Mouse (Mus musculus): Measurements from ENCODE around the gene Tmco4. TPM values are rescaled to one million over a fixed set of nuclear protein-coding genes. Genes with fewer than 3 reads are reported as not detected.
"Not testable (repeated sequence)": the region's sequence is repeated elsewhere in the genome, so short reads cannot be mapped to it uniquely, and the experiment has no call there.

Tmco4 gene
- total RNA-seq, 2 experiments from 2014 or later: 1.5 to 1.8 TPM

DNA sequence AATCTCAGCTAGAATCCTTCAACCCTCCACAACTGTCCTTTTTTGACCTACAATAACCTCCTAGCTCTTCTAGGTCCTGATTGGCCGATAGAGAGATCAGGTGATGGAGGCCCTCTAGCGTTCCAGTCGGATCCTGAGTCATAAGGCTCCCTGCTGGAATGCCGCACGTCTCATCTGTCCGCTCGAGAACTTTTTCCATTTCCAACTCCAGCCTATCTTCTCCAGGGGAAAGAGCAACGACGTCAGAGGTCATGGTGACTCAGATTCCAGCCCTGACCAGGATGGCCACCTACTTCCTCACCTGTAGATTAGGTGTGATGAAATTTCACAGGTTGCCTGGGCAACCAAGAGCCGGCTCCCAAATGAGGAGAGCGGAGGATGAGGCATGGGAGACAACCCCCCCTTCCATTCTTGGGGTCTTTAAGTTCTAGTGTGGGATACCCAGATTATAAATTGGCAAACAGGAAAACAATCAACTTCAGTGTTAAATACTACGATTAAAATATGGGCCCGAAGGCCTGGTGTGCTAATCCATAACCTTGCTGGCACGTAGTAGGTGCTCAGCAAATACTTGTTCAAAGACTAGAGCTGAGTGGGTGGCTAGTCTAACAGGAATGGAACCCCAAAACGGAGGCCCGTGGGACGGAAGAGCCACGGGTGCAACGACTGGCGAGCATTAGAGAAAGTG, 405 bp upstream of the Tmco4 start:
- DNase-seq (ENCODE audit: low spot score in 2 of 2): peak; percentile 38 to 53

DNA sequence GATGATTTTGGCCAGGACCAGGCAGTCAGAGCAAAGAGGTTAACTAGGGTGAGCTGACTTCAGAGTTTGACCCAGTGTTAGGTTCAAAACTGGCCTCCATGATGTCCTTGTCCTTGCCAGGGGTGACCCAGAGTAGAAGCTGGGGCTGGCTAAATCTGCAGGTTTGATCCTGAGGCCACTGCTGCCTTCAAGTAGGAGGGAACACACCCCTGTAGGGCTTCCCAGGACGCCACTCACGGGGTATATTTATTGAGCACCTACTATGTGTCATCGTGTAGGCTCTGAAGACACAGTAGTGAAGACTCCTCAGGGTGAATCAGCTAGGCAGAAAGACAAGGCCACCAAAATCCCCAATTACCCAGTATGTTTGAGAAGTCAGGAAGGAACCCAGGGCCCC, 1.0 kb downstream of the Tmco4 start:
- DNase-seq (ENCODE audit: low spot score in 2 of 2): no peak

DNA sequence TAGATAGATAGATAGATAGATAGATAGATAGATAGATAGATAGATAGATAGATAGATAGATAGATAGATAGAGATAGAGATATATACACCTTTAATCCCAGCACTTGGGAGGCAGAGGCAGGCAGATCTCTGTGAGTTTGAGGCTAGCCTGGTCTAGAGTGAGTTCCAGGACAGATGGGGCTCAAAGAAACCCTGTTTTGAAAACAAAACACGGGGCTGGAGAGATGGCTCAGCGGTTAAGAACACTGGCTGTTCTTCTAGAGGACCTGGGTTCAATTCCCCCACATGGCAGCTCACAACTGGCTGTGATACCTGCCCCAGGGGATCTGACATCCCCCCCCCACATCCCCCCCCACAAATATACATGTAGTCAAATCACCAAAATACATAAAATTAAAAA, 1.9 kb downstream of the Tmco4 start:
- DNase-seq (ENCODE audit: low spot score in 2 of 2): not testable (repeated sequence)

DNA sequence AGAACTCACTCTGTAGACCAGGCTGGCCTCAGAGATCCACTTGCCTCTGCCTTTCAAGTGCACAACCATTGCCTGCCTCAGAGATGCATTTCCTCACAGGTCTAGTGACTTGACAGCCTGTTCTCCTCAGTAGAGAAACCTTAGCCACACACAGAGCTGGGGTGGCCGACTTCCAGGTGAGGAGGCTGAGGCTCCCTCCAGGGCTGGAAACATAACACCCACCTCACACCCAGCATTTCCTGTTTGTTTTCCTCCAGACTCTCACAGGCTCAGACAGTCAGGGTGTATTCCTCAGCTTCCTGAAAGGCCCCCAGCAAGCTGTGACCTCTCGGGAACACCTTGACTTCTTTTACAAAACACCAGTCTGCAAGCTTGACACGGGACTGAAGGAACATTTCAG, 2.5 kb downstream of the Tmco4 start:
- no peak for DNase-seq (ENCODE audit: low spot score in 2 of 2)

DNA sequence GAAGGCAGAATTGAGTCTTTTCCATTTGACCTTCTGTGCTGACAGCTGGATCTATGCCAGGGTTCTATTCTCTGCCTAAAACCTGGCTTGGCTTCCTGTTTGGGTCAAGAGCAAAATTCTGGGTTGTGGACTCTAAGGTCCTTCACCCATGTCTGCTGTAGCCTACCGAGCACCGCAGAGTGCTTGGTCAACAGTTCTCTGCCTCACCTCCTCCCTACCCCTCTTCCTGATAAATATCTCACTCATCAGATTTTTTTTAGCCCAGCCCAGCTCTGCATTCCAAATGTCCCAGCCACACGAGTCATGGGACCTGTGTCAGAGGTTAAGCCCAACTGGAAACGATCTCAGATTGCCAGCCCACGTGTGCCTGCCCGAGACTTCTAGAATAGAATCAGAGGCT, 3.4 kb downstream of the Tmco4 start:
- DNase-seq (ENCODE audit: low spot score in 2 of 2): no peak

DNA sequence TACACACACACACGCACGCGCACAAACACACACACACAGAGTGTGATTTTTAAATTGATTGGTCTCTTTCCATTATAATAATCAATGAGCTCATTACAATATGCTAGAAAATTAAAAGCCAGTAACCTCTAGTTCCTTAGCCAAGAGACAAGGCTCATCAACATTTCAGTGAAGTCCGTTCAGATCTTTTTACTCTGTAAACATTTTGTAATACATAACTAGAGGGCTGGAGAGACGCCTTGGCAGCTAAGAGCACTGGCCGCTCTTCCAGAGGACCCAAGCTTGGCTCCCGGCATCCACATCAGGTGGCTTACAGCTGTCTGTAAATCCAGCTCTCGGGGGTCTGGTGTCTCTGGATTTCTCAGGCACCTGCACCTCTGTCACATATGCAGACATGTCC, 7.3 kb downstream of the Tmco4 start:
- no peak for DNase-seq (ENCODE audit: low spot score in 2 of 2)

DNA sequence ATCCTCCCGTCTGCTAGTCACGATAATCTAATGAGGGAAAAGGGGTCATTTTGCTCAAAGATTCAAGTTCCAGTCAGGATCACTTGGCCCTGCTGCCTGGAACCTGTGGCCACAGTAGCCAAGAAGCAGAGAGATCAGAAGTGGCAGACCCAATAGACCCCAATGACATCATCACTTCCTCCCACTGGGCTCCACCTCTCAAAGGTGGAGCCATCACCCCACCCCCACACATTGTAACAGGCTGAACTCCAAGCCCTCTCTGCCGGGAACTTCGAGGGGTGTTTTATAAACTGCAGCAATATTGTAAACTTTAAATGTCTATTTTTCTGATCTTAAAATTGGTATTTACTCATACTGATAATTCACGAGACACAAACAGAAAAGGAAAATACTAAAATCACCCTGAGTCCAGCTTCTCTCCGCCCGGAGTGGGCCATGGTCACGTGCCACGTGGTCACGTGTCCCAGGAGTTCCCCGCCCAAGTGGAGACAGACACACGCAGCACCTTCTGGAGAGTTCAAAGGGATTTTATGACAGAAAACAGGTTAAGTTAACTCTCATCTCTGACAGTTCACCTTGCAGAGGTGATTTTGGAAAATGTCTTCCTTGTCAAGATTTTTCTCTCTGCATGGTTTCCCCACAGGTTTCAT, 8.2 kb downstream of the Tmco4 start:
- no peak for DNase-seq (ENCODE audit: low spot score in 2 of 2)

DNA sequence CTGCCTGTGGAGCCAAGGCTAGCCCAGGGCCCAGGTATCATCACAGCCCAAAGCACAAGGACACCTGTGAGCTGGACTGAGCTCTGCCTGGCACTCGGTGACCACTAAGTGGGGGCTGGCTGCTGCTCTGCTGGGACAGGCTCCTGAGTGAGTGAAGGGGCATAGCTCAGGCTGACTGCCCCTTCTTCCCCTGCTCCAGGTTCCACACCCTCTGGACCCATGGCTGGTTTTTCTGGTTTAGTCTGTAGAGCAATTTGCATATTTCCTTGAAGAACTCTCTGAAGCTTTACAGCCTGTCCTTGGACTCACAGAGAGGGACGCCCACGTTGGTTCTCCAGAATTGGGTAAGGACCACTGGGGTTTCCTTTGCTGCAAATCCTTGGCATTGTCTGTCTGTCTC, 10.7 kb downstream of the Tmco4 start:
- DNase-seq (ENCODE audit: low spot score in 2 of 2): no peak

DNA sequence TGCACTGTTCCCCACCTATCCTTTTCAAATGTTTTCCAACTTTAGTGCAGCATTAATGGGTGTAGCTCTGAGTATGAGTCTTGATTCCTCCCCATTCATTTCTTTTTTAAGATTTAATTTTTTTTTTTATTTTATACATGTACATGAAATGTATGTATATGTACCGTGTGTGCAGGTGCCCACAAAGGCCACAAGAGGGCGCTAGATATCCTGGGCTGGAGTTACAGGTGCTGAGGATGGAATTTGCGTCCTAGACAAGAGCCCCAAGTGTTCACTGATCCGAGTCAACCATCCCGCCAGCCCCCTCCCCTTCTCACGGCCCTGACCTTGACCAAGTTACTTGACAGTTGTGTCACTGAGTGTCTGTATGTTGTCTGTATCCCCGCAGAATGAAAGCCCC, 12.1 kb downstream of the Tmco4 start:
- DNase-seq (ENCODE audit: low spot score in 2 of 2): no peak

DNA sequence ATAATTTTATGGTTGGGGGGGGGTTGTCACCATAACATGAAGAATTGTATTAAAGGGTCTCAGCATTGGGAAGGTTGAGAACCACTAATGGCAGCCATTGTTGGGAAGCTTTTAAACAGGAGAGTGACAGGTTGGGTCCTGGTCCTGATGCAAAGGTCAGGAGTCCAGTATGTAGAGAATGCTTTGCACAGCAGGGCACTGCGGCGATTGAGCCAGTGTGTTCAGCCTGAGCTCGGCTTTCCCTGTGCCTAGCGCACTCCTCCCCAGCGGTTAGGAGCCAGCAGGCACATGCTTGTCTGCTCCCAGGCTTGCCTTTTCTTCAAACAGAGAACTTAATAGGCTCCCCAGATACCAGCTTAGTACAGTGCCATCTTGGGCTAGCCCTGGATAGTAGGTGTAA, 13.6 kb downstream of the Tmco4 start:
- DNase-seq (ENCODE audit: low spot score in 2 of 2): no peak

DNA sequence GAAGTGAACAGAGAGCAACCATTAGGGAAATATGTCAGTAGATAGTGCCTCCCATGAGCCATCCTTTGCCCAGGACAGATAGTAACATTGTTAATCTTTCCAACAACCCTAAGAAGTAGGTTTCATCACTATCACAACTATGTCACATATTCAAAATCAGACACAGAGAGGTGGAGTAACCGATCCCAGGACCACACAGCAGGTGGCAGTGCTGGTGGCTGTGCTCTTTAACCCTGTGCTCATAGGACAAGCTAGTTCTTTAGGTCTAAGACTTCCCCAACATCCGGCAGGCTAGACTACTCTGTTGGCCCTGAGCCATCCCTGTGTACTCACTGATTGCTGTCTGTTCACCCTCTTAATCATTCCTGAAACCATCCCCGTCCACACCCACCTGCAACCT, 21.7 kb downstream of the Tmco4 start:
- DNase-seq (ENCODE audit: low spot score in 2 of 2): no peak

DNA sequence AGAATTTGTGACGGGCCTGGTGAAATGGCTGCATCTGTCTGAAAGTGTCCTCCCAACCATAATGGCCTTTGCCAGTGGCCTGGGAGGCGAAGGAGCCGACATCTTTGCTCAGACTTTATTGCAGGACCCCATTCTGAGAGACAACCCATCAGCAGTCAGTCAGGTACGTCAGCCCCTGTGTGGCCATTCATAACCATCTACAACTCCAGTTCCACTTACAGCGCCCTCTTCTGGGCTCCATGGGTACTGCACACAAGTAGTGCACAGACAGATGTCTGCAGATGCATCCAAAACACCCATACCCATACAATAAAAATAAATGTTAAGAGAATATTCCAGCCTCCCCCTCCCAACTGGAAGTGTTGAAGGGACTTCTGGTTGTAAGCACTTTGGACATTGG, 23.7 kb downstream of the Tmco4 start:
- no peak for DNase-seq (ENCODE audit: low spot score in 2 of 2)

DNA sequence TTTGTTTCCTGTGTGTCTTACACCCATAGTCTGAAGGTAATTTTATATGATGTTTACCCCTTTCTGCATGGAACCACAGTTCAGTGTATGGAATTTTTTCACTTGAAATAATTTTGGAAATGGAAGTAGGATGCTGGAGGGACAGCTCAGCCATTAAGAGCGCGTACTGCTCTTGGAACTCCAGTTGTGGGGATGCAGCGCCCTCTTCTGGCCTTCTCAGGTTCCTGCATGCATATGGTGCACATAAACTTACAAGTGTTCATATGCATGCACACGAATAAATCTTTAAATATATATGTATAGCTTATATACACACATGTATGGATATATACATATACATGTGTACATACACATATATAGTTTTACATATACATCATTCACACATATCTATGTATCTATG, 24.4 kb downstream of the Tmco4 start:
- no peak for DNase-seq (ENCODE audit: low spot score in 2 of 2)

DNA sequence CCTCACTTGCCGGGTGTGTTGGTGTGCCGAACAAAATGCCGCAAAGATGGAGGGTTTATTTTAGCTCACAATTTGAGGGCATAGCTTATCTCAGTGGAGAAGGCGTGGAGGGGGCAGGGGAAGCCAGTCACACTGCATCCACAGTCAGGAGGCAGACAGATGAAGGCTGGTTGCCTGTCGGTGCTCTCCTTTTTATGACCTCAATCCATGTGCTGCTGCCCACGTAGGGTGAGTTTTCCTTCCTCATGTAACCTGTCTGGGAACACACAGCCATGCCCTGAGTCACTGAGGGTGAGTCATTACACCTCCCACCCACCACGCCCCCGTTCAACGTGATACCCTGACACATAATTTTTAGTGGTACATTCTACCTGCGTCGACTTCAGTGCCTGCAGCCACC, 25.9 kb downstream of the Tmco4 start:
- no peak for DNase-seq (ENCODE audit: low spot score in 2 of 2)

DNA sequence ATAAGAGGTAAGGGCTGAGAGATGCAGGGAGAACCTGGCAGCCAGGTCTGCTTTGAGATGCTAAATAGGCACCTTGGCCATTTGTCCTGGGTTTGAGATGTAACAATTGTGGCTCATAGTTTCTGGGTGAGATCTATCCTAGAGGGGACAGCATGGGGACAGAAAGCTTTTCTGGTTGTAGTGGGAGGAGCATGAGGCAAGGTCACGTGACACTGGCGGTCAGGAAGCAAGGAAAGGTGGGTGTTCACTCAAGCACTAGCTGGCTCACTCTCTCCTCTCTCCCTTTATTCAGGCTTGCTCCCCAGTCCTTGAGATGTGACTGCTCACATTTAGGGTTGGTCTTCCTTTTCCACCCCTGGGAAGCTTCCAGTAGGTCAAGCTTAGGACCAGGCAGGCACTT, 28.3 kb downstream of the Tmco4 start:
- DNase-seq (ENCODE audit: low spot score in 2 of 2): no peak

DNA sequence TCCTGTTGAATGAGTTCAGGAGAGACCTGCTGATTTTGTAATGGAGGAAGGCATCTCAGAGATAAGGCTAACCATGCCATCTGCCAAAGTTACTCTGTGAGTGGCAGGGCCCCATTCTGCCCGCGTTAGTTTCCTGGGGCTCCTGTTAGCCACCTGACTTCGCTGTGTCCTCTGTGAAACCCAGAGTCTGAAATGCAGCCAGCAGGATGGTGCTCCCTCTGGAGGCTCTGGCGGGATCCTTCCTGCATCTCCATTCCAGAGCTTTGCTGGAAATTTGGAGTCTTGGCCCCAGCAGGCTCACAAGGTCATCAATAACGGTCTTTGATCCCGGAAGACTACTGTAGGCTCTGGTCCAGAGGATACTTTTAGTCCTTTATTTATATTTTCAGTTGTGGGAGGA, 28.7 kb downstream of the Tmco4 start:
- peak; percentile 30 to 49 for DNase-seq (ENCODE audit: low spot score in 2 of 2)

DNA sequence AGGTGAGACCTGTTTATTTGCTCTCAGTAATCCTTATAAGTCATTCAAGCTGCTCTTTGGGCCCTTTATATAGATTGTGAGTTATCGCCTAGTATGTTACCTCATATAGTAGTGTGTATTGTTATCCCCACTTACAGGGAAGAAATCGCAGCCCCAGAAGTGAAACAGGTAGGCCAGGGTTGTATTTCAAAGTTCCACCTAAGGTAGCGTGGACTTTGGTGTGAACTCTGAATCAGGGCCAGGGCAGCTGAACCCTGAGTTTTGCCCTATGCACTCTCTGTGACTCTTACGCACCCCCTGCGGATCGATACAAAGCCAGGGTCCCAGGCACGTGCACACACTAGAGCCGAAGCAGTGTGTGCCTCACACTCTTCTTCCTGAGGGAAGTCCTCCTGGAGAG, 31.4 kb downstream of the Tmco4 start:
- no peak for DNase-seq (ENCODE audit: low spot score in 2 of 2)

DNA sequence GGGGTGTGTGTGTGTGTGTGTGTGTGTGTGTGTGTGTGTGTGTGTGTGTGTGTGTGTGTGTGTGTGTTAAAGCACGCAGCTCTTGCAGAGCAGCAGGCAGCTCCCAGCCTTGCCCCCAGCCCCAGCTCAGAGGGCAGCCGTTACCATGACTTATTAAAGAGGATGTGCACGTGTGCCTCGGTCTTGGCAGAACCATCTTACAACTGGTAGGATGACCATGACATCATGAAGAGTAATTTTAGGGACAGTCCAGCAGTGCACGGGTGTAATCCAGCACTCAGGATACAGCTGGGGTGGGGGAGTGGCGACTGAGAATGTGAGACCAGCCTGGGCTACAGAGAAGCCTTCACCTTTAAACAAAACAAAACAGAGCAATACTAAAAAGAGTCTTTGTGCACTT, 32.5 kb downstream of the Tmco4 start:
- DNase-seq (ENCODE audit: low spot score in 2 of 2): no peak

DNA sequence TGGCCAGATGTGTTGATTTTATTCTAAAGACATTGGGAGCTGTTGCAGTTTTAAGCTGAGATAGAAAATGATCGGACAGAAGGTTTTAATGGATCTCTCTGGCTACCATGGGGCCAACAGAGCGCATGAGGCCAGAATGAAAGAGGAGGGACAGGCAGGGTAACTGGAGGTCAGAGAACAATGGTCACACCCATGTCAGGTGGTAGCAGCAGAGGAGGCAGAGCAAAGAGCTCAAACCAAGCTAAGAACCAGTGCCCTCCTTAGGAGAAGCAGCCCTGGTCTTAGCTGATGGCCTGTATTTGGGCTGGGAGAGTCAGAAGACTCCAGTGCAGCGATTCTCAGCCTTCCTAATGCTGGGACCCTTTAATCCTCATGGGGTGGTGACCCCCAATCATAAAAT, 34.7 kb downstream of the Tmco4 start:
- DNase-seq (ENCODE audit: low spot score in 2 of 2): no peak

DNA sequence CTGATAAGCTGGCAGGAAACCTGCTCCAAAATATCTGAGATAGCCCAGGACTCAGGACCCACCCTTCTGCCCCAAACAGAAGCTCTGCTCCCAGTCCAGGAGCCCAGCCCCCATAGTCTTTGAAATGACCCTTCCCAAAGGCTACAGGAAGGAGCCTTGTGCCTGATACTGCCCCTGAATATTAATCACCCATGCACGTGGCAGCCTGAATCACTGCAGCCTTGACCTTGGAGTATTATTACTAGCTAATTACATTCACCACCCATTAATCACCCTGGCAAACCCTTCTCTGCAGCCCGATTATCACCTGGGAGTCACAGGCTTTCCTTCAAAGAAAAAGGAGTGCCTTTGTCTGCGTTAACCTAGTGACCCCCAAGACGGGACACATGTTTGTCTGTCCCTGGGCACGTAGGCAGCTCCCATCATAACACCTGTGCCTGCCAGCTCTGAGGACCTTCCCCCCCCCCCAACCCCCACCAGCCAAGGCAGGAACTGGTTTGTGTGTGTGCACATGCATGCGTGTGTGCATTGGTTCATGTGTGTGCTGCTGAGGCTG, 35.4 kb downstream of the Tmco4 start:
- no peak for DNase-seq (ENCODE audit: low spot score in 2 of 2)

DNA sequence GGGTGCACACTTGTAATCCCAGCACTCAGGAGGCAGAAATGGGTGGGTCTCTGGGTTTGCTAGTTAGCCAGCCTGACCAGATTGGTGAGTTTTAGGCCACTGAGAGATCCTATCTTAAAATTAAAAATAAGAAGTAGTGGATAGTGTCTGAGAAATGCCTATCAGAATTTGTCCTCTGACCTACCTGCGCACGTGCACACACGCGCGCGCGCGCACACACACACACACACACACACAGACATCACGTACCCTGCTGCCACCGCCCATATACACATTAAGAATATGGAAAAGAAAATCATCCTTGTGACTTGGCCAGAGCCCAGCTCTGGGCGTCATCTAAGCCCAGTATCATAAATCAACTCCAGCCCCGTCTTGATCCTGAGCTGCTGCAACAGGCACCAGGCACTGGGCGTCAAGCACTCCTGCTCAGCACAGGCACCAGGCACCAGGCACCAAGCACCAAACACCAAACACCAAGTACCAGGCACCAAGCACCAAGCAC, 38.6 kb downstream of the Tmco4 start:
- no peak for DNase-seq (ENCODE audit: low spot score in 2 of 2)

DNA sequence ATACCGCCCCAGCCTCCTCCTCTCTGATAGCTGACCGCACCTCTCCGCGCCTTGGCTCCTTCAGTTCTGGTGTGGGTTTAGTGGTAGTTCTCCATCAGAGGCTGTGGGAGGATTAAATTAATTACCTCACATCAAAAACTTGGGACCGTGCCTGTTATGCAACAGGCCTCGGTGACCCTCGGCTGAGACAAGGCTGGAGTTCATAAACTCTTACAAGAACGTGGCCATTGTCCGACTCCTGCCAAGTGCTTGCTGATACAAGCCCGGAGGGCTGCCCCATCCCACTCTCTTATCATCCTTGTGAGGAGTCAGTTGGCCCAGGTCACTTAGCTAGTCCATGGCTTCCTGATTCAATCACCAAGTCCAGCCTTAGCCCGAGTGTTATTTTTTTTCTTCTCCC, 40.6 kb downstream of the Tmco4 start:
- DNase-seq (ENCODE audit: low spot score in 2 of 2): no peak

DNA sequence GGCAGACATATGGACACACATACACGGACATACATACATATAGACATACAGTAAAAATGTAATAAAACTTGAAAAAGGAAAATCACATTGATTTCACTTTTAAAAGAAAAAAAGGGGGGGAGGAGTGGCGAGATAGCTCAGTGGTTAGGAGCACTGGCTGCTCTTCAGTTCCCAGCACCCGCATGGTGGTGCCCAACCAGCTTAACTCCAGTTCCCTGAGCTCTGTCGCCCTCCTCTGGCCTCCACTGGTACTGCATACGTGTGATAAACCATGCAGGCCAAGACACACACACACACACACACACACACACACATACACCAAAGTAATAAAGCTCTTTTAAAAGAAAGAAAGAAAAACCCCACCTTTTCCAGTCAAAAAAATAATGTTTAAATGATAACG, 42.1 kb downstream of the Tmco4 start:
- DNase-seq (ENCODE audit: low spot score in 2 of 2): no peak

All from layer of hippocampus, postnatal 10 days (tissue).